Mouse (Mus musculus) embryo, embryonic 11.5 days (tissue): Measurements from ENCODE around the gene Agmat.
A peak's percentile ranks its signal among the peaks of the same experiment; 100 is the strongest.

Source experiments
- DNase-seq: peaks from one replicate; pipeline ENCODE4 v3.0.0-alpha.2; 2012; ENCODE audit warnings: low read depth, low spot score

Gene Agmat

GRCm38 (mm10) chr4:141779828-141780227 is 33.4 kb downstream of the Agmat start:
- no peak for DNase-seq

- DNase-seq = no peak
Observed at GRCm38 (mm10) chr4:141781201-141781985, 34.9 kb downstream of the Agmat start.

GRCm38 (mm10) chr4:141784835-141785234 is 38.4 kb downstream of the Agmat start:
- DNase-seq = no peak

- DNase-seq = no peak
Observed at GRCm38 (mm10) chr4:141786141-141786540, 39.7 kb downstream of the Agmat start.

- DNase-seq = no peak
Observed at GRCm38 (mm10) chr4:141787046-141787445, 40.6 kb downstream of the Agmat start.

- DNase-seq = no peak
Observed at GRCm38 (mm10) chr4:141787462-141787861, 41.0 kb downstream of the Agmat start.

GRCm38 (mm10) chr4:141789564-141790218 is 43.2 kb downstream of the Agmat start:
- no peak for DNase-seq

GRCm38 (mm10) chr4:141790524-141790990 is 44.1 kb downstream of the Agmat start, which contains the start of gene Dnajc16:
Gene Dnajc16, minus strand, starts transcription at chr4:141790931.
- peak; percentile 98 for DNase-seq

GRCm38 (mm10) chr4:141791486-141791885 is 45.0 kb downstream of the Agmat start:
- no peak for DNase-seq

- no peak for DNase-seq
Observed at GRCm38 (mm10) chr4:141791951-141792350, 45.5 kb downstream of the Agmat start.

GRCm38 (mm10) chr4:141792554-141793281 is 46.2 kb downstream of the Agmat start:
- DNase-seq = no peak

- DNase-seq = peak; percentile 96
Observed at GRCm38 (mm10) chr4:141793282-141794151, 47.0 kb downstream of the Agmat start, which contains the start of gene Casp9. Gene Casp9, plus strand, starts transcription at chr4:141793612.

GRCm38 (mm10) chr4:141794152-141794535 is 47.7 kb downstream of the Agmat start:
- no peak for DNase-seq

GRCm38 (mm10) chr4:141796356-141796755 is 49.9 kb downstream of the Agmat start:
- DNase-seq = no peak

GRCm38 (mm10) chr4:141796954-141797353 is 50.5 kb downstream of the Agmat start:
- no peak for DNase-seq

- no peak for DNase-seq
Observed at GRCm38 (mm10) chr4:141797545-141797944, 51.1 kb downstream of the Agmat start.

GRCm38 (mm10) chr4:141804105-141804504 is 57.6 kb downstream of the Agmat start:
- no peak for DNase-seq

- no peak for DNase-seq
Observed at GRCm38 (mm10) chr4:141805886-141806285, 59.4 kb downstream of the Agmat start.
